ENCODE assay signal across 8 mouse cellular contexts in the genomic region with DNA sequence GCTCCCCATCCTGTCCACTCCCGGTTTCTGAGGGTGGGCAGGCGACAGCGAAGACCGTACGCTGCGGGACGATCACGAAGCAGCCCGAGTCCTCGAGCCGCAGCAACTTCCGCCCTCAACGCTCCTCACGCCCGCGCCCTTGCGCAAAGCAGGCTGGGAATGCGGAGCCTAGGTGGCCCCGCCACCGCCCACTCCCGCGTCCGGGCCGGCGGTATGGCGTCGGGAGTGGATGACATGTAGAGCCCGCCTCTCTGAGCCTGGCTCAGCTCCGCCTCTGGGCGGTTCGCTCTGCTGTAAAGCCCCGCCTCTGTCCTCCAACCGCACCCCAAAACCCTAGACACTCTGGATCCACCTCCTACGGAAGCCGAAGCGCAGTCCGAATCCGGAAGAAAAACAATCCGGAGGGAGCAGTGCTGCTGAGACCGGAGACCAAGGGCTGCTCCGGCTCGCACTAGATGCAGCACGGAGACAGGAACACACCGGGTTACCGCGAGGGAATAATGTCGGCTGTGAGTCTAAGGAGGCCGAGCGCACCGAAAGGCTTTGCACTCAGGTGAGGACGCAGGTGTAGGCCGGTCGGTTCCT. TPM values are rescaled to one million over a fixed set of nuclear protein-coding genes. Genes with fewer than 3 reads are reported as not detected.
DNase-seq lines count a peak whose midpoint lies in the region; ATAC-seq lines count a peak whose summit lies in the region.

A gene (plus strand): TSS at position 344 of the 585 bp plus-strand sequence.

- H3K4me1 ChIP-seq in heart, embryonic 10.5 days: peaks cover 30% of the 10 kb centered on the region
- H3K4me1 ChIP-seq in kidney, embryonic 15.5 days: peaks cover 38% of the 10 kb centered on the region

- peak; percentile 94 for ATAC-seq in erythroblast, adult 5-6 weeks (replicated peaks; ENCODE audit: low FRiP score, poor library complexity, severe bottlenecking)
- peak; percentile 99 for ATAC-seq in kidney, embryonic 15.5 days (replicated peaks; ENCODE audit: low FRiP score)
- ATAC-seq in monocyte, adult 5-6 weeks (replicated peaks; ENCODE audit: insufficient number of reproducible peaks, low FRiP score, low TSS enrichment, poor library complexity, severe bottlenecking): peak; percentile 95

- under 1% methylated on average over 53 of the region's 53 CpGs for WGBS in heart, embryonic 10.5 days
- 0% methylated on average over 53 of the region's 53 CpGs for WGBS in kidney, embryonic 15.5 days

- peaks cover 43% of the 10 kb centered on the region for H3K36me3 ChIP-seq in heart, embryonic 10.5 days
- peaks cover 41% of the 10 kb centered on the region for H3K36me3 ChIP-seq in kidney, embryonic 15.5 days

- H3K9me3 ChIP-seq in heart, embryonic 10.5 days: no peaks in the 10 kb centered on the region
- H3K9me3 ChIP-seq in kidney, embryonic 15.5 days (replicated peaks): no peaks in the 10 kb centered on the region

- peak within 1 kb of the TSS; percentile 67 for H3K4me3 ChIP-seq in heart, embryonic 10.5 days
- peak within 1 kb of the TSS; percentile 79 for H3K4me3 ChIP-seq in kidney, embryonic 15.5 days (replicated peaks)

- H3K4me2 ChIP-seq in kidney, embryonic 15.5 days: peak within 1 kb of the TSS; percentile 78

- peak; percentile 95 for DNase-seq in B cell, adult 2 months
- peak; percentile 100 for DNase-seq in brain, adult 2 months (ENCODE audit: low read depth, low spot score)
- DNase-seq in heart, embryonic 10.5 days (ENCODE audit: low spot score): peak; percentile 99
- DNase-seq in liver: peak; percentile 98
- DNase-seq in spleen, postnatal 4 days (ENCODE audit: low spot score in 2 of 2): peak; percentile 95 to 96

- H3K27ac ChIP-seq in heart, embryonic 10.5 days: peak within 1 kb of the TSS; percentile 88
- H3K27ac ChIP-seq in kidney, embryonic 15.5 days: peak within 1 kb of the TSS; percentile 92

- H3K27me3 ChIP-seq in heart, embryonic 10.5 days (ENCODE audit: insufficient read depth, poor library complexity, severe bottlenecking): no peaks in the 10 kb centered on the region
- H3K27me3 ChIP-seq in kidney, embryonic 15.5 days: no peaks in the 10 kb centered on the region

- H3K9ac ChIP-seq in kidney, embryonic 15.5 days: peak within 1 kb of the TSS; percentile 70

RNA-seq across cellular contexts. Expression of the gene that starts here (rescaled TPM):
- 67.3 and 73.2 TPM in 2 replicates for total RNA-seq in erythroblast, adult 5-6 weeks (2015; ENCODE audit: low replicate concordance)
- total RNA-seq in erythroblast, adult 5-6 weeks (2017; ENCODE audit: low replicate concordance): 50.7 and 78.4 TPM in 2 replicates
- polyA plus RNA-seq in heart, embryonic 10.5 days (2016; fragmentation: Nextera tagmentation; extraction: Ambion mirVana): 16.9 and 18.7 TPM in 2 replicates
- 26.6 and 28.7 TPM in 2 replicates for polyA plus RNA-seq in kidney, embryonic 15.5 days (2015; fragmentation: Nextera tagmentation; extraction: Ambion mirVana)
- total RNA-seq in monocyte, adult 5-6 weeks (2017): 68.4 to 82.5 TPM (median 80.2 TPM) in 3 replicates

Comparison
In these comparisons a context has a peak if more than half of its experiments do, and no peak if none do; other contexts are left out.
1. Peak in every context shown above with its lines: DNase-seq, ATAC-seq, H3K4me3 ChIP-seq and H3K27ac ChIP-seq.